Mouse (Mus musculus): ENCODE results near the gene Gm973. TPM values are rescaled to one million over a fixed set of nuclear protein-coding genes. Genes with fewer than 3 reads are reported as not detected.
A peak's percentile ranks its signal among the peaks of the same experiment; 100 is the strongest.

Gm973 gene
- polyA plus RNA-seq, 2 experiments, result 2.1 to 2.8 TPM

- Histone ChIP-seq H3K4me1 (ENCODE audit: control insufficient read depth, insufficient read depth, low read length) (peaks cover 42% of the 10 kb centered on the region), H3K36me3 (ENCODE audit: control insufficient read depth, insufficient read depth, low read length) (peaks cover 29% of the 10 kb centered on the region), H3K27ac (replicated peaks; ENCODE audit: low read depth, low read length) (no peak overlapping the region), H3K4me2 (replicated peaks; ENCODE audit: low read depth, low read length, severe bottlenecking) (peak overlapping the region; percentile 99), H3K9ac (ENCODE audit: low read depth, low read length, severe bottlenecking) (peak overlapping the region; percentile 89; the same call in 1 of the 2 replicates), H3K27me3 (ENCODE audit: control insufficient read depth, insufficient read depth, low read length) (no peaks in the 10 kb centered on the region), H3K4me3 (replicated peaks; ENCODE audit: low read length) (peak overlapping the region; percentile 87), H3K9me3 (ENCODE audit: control insufficient read depth, low read length) (no peaks in the 10 kb centered on the region)
- no peak for TF ChIP-seq POLR2A (IDR thresholded peaks at IDR 0.05; ENCODE audit: borderline replicate concordance, extremely low read depth, insufficient read depth, insufficient read length)
- ATAC-seq (ENCODE audit: low FRiP score, low read depth) (no peak), DNase-seq (ENCODE audit: low spot score) (no peak)
- 51% methylated on average over 4 of the region's 4 CpGs for WGBS
These were observed 30.3 kb upstream of the Gm973 start for GRCm38 (mm10) chr1:59485803-59486202.

GRCm38 (mm10) chr1:59487651-59488051 is 28.4 kb upstream of the Gm973 start:
- ATAC-seq (ENCODE audit: low FRiP score, low read depth) (no peak), DNase-seq (ENCODE audit: low spot score) (no peak)
- no peak for TF ChIP-seq POLR2A (IDR thresholded peaks at IDR 0.05; ENCODE audit: borderline replicate concordance, extremely low read depth, insufficient read depth, insufficient read length)
- H3K4me1 ChIP-seq (ENCODE audit: control insufficient read depth, insufficient read depth, low read length), result peaks cover 46% of the 10 kb centered on the region
- H3K27ac ChIP-seq (replicated peaks; ENCODE audit: low read depth, low read length), result peak overlapping the region; percentile 33
- 11% methylated on average over 10 of the region's 10 CpGs for WGBS
- H3K36me3 ChIP-seq (ENCODE audit: control insufficient read depth, insufficient read depth, low read length), result peaks cover 32% of the 10 kb centered on the region
- H3K27me3 ChIP-seq (ENCODE audit: control insufficient read depth, insufficient read depth, low read length), result no peaks in the 10 kb centered on the region
- H3K9ac ChIP-seq (ENCODE audit: low read depth, low read length, severe bottlenecking), result peak overlapping the region; percentile 8; the same call in 1 of the 2 replicates
- H3K4me2 ChIP-seq (replicated peaks; ENCODE audit: low read depth, low read length, severe bottlenecking), result peak overlapping the region; percentile 43
- H3K9me3 ChIP-seq (ENCODE audit: control insufficient read depth, low read length), result no peaks in the 10 kb centered on the region
- peak overlapping the region; percentile 18 for H3K4me3 ChIP-seq (replicated peaks; ENCODE audit: low read length)

DNA sequence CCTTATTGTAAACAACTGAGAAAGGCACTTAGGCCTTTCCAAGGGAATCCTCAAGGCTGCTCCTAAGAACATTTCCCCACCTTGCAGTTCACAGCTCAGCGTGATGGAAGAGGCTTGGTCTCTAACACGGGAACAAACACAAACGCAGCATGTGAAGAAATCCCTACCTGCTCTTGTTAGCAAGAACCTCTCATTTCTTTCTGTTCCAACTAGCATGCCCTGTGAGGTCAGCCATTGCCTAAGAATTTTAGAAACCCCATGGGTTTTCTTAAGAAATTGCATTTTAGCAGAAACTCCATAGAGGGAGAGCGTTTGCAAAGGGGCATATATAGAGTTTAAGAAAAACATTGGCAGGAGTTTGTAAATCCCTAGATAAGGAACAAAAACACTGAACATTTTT is 27.6 kb upstream of the Gm973 start:
- Histone ChIP-seq H3K36me3 (ENCODE audit: control insufficient read depth, insufficient read depth, low read length) (peaks cover 32% of the 10 kb centered on the region), H3K27me3 (ENCODE audit: control insufficient read depth, insufficient read depth, low read length) (no peaks in the 10 kb centered on the region), H3K27ac (replicated peaks; ENCODE audit: low read depth, low read length) (no peak overlapping the region), H3K4me2 (replicated peaks; ENCODE audit: low read depth, low read length, severe bottlenecking) (0 out of 2 replicates have a peak overlapping the region, but pooled peaks have one; percentile 8), H3K9me3 (ENCODE audit: control insufficient read depth, low read length) (no peaks in the 10 kb centered on the region), H3K4me1 (ENCODE audit: control insufficient read depth, insufficient read depth, low read length) (peaks cover 52% of the 10 kb centered on the region), H3K9ac (ENCODE audit: low read depth, low read length, severe bottlenecking) (no peak overlapping the region), H3K4me3 (replicated peaks; ENCODE audit: low read length) (no peak overlapping the region)
- DNase-seq (ENCODE audit: low spot score) (no peak), ATAC-seq (ENCODE audit: low FRiP score, low read depth) (no peak)
- WGBS, result 39% methylated on average over 4 of the region's 4 CpGs
- no peak for TF ChIP-seq POLR2A (IDR thresholded peaks at IDR 0.05; ENCODE audit: borderline replicate concordance, extremely low read depth, insufficient read depth, insufficient read length)

DNA sequence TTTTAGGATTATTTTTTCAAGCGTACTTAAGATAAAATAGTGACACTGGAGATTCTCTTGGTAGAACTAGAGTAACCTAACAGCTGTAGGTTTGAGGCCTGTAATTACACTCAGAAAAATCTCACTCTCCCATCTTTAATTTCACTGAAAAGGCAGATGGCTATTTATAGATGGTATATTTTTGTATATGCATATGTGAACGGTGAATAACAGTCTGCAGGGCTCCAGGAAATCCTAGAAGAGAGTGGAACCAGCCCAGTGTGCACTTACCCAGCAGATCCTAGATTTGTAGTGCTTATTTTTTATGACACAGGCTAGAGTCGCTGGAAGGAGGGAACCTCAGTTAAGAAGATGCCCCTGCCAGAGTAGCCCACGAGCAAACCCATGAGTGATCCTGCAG is 27.1 kb upstream of the Gm973 start:
- Histone ChIP-seq H3K4me3 (replicated peaks; ENCODE audit: low read length) (no peak overlapping the region), H3K4me2 (replicated peaks; ENCODE audit: low read depth, low read length, severe bottlenecking) (no peak overlapping the region), H3K9me3 (ENCODE audit: control insufficient read depth, low read length) (no peaks in the 10 kb centered on the region), H3K9ac (ENCODE audit: low read depth, low read length, severe bottlenecking) (no peak overlapping the region), H3K4me1 (ENCODE audit: control insufficient read depth, insufficient read depth, low read length) (peaks cover 50% of the 10 kb centered on the region), H3K27ac (replicated peaks; ENCODE audit: low read depth, low read length) (no peak overlapping the region), H3K36me3 (ENCODE audit: control insufficient read depth, insufficient read depth, low read length) (peaks cover 32% of the 10 kb centered on the region), H3K27me3 (ENCODE audit: control insufficient read depth, insufficient read depth, low read length) (no peaks in the 10 kb centered on the region)
- DNase-seq (ENCODE audit: low spot score) (no peak), ATAC-seq (ENCODE audit: low FRiP score, low read depth) (no peak)
- no peak for TF ChIP-seq POLR2A (IDR thresholded peaks at IDR 0.05; ENCODE audit: borderline replicate concordance, extremely low read depth, insufficient read depth, insufficient read length)
- WGBS, result 34% methylated on average over 4 of the region's 4 CpGs

DNA sequence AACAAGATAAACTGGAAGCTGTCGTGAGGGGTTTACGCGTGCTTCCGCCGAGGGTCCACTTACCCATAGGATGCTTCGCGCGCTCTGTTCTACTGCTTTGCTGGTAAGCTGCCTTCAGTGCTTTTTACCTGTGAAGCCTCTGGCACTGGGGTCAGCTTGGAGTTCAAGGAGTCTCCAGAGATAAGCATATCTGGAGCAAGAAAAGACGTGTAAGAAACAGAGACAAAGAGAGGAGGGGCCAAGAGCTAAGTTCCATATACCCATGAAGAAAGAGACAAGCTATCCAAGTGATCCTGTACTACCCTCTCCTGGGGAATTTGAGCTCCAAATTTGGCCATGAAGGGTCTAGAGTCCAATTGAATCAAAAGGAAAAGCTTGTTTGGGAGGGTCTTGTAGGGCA is 24.5 kb upstream of the Gm973 start:
- H3K27me3 ChIP-seq (ENCODE audit: control insufficient read depth, insufficient read depth, low read length), result no peaks in the 10 kb centered on the region
- TF ChIP-seq POLR2A (IDR thresholded peaks at IDR 0.05; ENCODE audit: borderline replicate concordance, extremely low read depth, insufficient read depth, insufficient read length), result no peak
- peaks cover 15% of the 10 kb centered on the region for H3K36me3 ChIP-seq (ENCODE audit: control insufficient read depth, insufficient read depth, low read length)
- H3K9ac ChIP-seq (ENCODE audit: low read depth, low read length, severe bottlenecking), result no peak overlapping the region
- H3K4me2 ChIP-seq (replicated peaks; ENCODE audit: low read depth, low read length, severe bottlenecking), result no peak overlapping the region
- H3K9me3 ChIP-seq (ENCODE audit: control insufficient read depth, low read length), result no peaks in the 10 kb centered on the region
- no peak overlapping the region for H3K4me3 ChIP-seq (replicated peaks; ENCODE audit: low read length)
- H3K4me1 ChIP-seq (ENCODE audit: control insufficient read depth, insufficient read depth, low read length), result peaks cover 29% of the 10 kb centered on the region
- DNase-seq (ENCODE audit: low spot score) (no peak), ATAC-seq (ENCODE audit: low FRiP score, low read depth) (no peak)
- no peak overlapping the region for H3K27ac ChIP-seq (replicated peaks; ENCODE audit: low read depth, low read length)
- WGBS, result 79% methylated on average over 9 of the region's 9 CpGs

DNA sequence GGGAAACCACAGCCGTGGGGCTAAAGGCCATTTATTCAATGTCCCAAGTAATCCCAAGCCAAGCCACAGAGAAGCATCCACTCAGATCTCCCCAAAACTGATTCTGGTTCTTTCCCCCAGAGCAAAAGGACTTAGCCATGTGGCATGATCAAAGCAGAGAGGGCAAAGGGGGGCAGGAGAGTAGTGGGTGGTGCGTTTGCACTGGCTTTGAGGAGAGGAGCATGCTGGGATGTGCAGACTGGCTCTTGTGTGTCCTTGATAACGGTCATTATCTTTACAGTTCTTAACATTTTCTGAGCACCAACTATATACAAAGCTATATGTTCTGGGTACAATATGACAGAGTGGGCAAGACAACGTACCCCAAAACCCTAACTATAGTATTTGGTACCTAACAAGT is 23.6 kb upstream of the Gm973 start:
- no peak overlapping the region for H3K9ac ChIP-seq (ENCODE audit: low read depth, low read length, severe bottlenecking)
- no peaks in the 10 kb centered on the region for H3K27me3 ChIP-seq (ENCODE audit: control insufficient read depth, insufficient read depth, low read length)
- WGBS, result 56% methylated on average over 4 of the region's 4 CpGs
- peaks cover 22% of the 10 kb centered on the region for H3K4me1 ChIP-seq (ENCODE audit: control insufficient read depth, insufficient read depth, low read length)
- no peak overlapping the region for H3K27ac ChIP-seq (replicated peaks; ENCODE audit: low read depth, low read length)
- H3K36me3 ChIP-seq (ENCODE audit: control insufficient read depth, insufficient read depth, low read length), result peaks cover 12% of the 10 kb centered on the region
- no peak overlapping the region for H3K4me3 ChIP-seq (replicated peaks; ENCODE audit: low read length)
- no peak for TF ChIP-seq POLR2A (IDR thresholded peaks at IDR 0.05; ENCODE audit: borderline replicate concordance, extremely low read depth, insufficient read depth, insufficient read length)
- no peaks in the 10 kb centered on the region for H3K9me3 ChIP-seq (ENCODE audit: control insufficient read depth, low read length)
- ATAC-seq (ENCODE audit: low FRiP score, low read depth) (no peak), DNase-seq (ENCODE audit: low spot score) (no peak)
- no peak overlapping the region for H3K4me2 ChIP-seq (replicated peaks; ENCODE audit: low read depth, low read length, severe bottlenecking)
